Mouse (Mus musculus) right cerebral cortex, postnatal 25 days (tissue): ENCODE results near the gene Rnf43.

Experiments
- DNase-seq: peaks from one replicate; pipeline ENCODE4 v3.0.0; 2022

Gene Rnf43

GRCm38 (mm10) chr11:87748132-87749119 lies 85.9 kb downstream of the Rnf43 start:
- DNase-seq, result no peak

DNA sequence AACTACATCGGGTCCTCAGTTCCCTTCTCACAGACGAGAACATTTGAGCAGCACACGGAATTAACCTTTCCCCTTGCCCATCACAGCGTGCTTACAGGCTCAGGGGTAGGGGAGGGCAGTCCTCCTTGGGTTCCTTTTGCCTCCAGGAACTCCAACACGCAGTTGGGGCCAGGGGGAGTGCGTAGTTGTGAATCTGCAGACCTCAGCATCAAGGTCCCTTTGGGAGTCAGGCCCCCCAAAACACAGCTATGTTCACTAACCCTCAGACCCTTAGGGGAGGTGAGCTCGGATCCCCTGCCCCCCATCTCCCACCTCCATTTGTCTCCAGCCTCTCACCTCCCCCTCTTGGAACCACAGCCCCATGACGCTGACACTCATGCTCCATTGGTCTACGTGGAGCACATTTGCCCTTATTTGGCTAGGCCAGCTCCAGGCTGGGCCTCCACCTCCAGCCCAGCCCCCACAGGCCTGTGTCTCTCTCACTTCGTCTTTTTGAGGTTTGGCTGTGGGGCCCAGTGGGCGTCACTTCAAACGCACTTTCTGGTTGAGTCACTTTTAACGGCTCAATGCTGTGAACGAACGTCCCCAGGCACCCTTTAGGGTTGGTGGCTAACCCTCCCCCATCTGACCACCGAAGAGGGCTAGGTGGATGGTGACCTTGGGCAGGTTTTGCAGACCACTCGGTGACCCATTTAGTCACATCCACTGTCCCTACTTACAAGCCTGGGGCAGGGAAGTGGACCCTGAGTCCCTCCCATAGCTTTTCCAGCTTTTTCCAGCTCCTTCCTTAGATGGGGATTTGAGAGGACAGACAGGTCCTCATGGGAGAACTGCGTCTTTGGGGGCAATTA lies 86.9 kb downstream of the Rnf43 start:
- no peak for DNase-seq

DNA sequence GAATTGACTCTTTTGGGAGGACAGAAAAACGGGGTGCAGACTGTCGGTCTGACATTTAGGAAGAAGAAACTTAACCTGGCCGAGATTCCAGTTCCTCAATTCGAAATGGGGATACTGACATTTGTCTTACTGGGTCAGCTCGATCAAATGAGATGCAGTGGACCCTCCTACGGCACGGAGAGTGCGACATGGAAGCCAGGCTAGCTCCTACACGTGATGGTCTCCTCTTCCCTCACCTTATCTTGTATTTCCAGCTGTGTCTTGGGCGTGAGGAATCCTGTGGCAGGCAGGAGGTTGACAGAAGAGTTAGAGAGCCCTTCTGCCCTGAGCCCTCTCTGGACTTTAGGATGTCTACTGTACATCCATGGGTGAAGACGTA lies 87.5 kb downstream of the Rnf43 start:
- DNase-seq, result no peak

- no peak for DNase-seq
These were observed 88.0 kb downstream of the Rnf43 start for GRCm38 (mm10) chr11:87750521-87750920.

DNA sequence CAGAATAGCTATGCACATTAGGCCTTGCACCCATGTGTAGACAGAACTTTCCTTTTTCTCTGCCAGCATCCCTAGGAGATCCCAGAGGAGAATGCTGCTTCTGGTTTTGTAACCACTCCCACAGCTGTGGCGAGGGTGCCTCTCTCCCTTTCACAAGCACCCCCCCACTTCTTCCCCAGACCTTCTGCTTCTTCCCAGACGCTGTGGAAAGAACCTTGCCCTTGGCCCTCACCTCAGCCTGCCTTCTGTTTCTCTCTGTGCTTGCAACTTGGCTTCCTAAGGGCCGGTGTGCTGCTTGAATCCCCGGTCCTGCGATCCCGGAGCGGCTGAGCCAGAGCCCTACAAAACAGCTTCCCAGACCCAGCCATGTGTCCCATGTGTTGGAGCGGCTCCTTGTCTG lies 88.5 kb downstream of the Rnf43 start:
- DNase-seq, result no peak

GRCm38 (mm10) chr11:87751491-87751966 lies 89.0 kb downstream of the Rnf43 start:
- DNase-seq, result no peak

DNA sequence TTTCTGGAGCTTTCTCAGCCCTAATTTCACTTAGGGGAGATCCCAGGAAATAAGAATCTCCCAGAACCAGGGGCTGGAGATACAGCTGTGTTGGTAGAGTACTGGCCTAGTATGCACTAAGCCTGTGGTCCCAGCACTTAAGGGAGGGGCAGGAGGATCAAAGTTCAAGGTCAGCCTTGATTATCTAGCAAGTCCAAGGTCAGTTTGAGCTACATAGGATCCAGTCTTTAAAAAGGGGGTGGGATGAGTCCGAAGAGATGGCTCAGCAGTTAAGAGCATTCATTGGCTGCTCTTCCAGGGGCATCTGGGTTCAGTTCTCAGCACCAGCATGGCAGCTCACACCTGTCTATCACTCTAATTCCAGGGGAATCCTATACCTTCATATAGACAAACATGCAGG lies 89.8 kb downstream of the Rnf43 start:
- no peak for DNase-seq

- DNase-seq, result no peak
These were observed 90.7 kb downstream of the Rnf43 start for GRCm38 (mm10) chr11:87753255-87753654.

GRCm38 (mm10) chr11:87753891-87754501 lies 91.5 kb downstream of the Rnf43 start:
- DNase-seq, result no peak

- no peak for DNase-seq
These were observed 92.1 kb downstream of the Rnf43 start for GRCm38 (mm10) chr11:87754603-87755002.

- no peak for DNase-seq
These were observed 93.0 kb downstream of the Rnf43 start for GRCm38 (mm10) chr11:87755360-87756017.

GRCm38 (mm10) chr11:87756251-87756820 lies 93.8 kb downstream of the Rnf43 start:
- DNase-seq, result no peak

DNA sequence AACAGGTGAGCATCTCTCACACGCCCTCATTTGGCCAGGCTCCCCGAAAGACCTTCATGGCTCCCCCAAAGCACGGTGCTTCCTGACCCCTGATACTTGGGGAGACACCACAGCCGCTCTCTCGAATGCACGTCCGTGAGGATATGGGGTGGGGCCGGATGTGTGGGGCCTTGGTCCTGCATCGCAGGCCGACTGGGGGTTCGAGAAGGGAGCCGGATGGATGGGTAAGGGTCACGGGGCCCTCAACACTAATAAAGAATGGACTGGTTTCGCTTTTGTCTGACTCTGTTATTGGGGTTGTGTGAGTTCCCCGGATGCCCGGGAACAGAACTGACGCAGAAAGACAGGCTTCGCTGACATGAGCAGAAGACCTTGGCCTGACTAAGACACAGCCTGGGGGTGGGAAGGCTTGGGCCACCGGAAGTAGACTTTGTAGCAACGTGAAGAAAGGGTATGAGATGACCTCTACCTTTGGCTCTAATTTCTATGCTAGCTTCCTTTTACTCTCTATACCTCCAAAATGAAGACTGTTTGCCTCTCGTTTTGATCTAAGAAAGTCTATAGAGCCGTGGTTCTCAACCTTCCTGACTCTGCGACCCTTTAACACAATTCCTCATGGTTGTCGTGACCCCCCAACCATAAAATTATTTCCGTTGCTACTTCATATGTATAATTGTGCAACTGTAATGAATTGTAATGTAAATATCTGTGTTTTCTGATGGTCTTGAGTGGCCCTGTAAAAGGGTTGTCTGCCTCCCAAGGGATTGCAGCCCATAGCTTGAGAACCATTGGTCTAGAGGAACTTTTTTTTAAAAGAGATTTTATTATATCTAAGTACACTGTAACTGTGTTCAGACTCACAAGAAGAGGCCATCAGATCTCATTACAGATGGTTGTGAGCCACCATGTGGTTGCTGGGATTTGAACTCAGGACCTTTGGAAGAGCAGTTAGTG lies 94.8 kb downstream of the Rnf43 start:
- no peak for DNase-seq

GRCm38 (mm10) chr11:87758161-87758911 lies 95.8 kb downstream of the Rnf43 start:
- no peak for DNase-seq

DNA sequence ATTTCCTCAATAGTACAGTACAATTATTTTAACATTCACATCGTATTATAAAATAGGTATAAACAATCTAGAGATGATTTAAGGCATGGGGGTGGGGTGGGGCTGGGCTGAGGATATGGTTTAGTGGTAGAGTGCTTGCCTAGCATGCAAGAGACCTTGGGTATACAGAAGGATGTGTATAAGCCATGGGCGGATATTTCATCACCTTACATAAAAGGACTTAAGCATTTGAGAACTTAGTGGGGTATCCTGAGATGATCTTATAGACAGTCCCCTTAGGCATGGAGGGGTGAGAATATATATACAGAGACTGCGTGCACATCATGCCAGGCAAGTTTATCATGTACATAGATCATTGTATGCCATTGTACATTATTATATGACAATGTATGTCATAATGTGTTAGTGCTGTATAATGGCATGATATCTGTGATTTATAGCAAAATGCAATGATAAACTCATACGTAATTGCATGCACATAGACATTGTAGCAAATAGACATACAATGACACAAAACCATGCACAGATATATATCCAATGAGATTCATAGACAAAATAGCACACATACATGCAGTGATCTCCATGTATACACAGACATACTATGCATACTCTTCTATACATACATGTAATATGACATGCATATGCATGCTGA lies 96.6 kb downstream of the Rnf43 start:
- DNase-seq, result no peak

DNA sequence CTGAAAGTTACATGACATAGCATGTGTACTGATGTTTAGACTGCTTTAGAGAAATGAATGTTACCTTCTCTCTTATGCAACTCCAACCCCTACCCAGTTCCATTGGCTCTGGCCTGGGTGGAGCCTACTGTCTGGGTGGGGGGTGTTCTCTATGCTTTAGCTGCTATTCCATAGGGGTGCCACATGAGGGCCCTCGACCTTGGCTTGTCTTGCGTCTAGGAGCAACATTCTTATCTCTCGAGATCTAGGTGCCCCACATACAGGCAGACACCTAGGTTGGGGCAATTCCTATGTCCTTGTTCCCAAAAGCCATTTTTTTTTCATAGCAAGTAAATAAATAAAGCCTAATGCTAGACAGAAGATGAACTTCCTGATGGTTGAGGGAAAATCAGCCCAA lies 97.1 kb downstream of the Rnf43 start:
- DNase-seq, result peak; percentile 56

- peak; percentile 83 for DNase-seq
These were observed 98.0 kb downstream of the Rnf43 start, which contains the start of gene Tspoap1 for GRCm38 (mm10) chr11:87760301-87761081. TSS of gene Tspoap1 (plus strand) at chr11:87760541.

DNA sequence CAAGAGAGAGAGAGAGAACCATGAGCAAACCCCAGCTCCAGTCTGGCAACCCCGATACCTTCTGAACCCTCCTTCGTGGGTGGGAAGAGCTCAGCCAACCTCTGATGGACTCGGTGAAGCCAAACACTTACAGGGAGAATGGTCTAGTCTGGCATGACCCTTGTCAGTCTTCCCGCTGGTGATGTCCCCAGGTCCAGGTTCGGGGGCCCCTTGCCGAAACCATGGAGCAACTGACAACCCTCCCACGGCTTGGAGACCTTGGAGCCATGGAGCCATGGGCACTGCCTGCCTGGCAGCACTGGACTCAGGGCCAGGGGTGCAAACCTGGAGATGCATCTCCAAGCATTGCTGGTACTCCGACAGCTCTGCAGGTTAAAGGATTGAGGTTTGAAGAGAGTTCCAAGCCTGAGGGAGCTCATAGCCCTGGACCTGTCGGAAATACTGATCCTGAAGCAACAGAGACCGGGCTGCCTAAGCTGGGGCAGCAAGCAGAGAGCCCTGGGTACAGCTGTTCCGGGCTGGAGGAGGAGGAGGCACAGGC lies 98.7 kb downstream of the Rnf43 start:
- DNase-seq, result peak; percentile 45
